Mouse (Mus musculus) spleen, postnatal 4 days (tissue): ENCODE measurements around the gene Dock4.
"Not testable (repeated sequence)": the region's sequence is repeated elsewhere in the genome, so short reads cannot be mapped to it uniquely, and the experiment has no call there.

Experiments
- DNase-seq, 2 experiments: peaks; one replicate each; pipeline ENCODE4 v3.0.0; 2022; ENCODE audit warnings: low spot score in 2 of 2

Gene Dock4

DNA sequence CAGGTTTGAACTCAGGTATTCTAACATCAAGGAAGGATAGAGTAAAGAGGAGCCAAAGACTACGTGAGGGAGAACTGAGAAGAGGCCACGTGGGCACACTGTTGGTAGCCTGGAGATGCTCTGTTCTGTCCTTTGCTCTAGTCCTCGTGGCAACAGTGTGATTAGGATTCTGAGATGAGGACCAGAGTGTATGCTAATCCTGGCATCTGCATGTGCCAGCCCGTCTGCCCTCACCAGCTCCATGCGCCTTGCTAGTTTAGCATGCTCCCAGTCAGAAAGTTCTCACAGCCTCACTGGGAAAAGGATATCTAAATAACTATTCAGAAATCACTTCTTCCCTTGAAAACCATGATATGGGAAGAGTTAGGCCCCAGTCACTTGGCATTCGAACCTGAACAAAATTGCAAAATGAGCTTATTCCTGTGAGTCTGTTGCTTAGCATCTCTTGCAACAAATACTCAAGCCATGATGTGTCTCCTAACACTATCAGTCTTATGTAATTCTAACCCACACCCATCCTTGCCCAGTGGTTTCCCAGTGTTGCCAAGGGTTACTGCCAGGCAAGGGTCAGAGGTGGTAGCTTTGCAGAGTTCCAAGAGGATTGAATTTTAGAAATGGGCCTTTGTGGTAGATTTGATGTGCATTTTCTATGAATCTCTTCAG, 372.4 kb downstream of the Dock4 start:
- DNase-seq, result no peak

DNA sequence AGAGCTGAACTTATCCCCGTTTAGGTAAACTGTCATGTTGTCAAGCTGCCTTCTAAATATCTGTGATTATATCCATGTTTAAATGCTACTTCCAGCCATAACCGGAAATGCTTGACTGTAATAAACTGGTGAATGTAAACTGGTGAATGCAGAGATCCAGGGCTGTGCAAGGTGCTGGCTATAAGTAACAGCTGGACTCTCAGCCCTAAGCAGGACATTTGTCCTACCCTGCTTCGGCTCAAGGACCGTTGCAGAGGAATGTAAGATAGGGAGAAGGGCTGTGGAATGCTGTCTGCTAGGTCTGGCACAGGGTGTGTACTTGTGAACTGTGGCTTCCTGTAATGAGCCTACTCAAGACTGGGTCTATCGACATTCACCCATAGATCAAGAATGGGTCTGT, 377.9 kb downstream of the Dock4 start:
- DNase-seq, result no peak

DNA sequence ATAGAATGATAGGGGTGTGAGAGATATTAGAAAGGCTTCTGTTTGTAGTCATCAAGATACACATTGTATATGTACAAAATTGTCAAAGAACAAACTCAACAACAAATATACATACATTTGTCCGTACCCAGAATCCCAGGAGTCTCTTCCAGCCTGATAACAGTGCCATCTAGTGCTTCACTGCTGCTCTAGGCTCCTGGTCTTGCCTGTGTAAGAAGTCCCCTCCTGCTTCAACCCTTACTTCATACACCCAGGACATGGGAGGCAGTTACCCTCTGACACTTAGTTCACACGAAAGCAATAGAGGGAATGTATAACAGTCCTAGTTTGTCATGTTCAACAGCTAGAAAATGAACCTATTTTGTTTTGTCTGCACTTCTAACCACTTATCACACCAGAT, 378.5 kb downstream of the Dock4 start:
- no peak for DNase-seq

DNA sequence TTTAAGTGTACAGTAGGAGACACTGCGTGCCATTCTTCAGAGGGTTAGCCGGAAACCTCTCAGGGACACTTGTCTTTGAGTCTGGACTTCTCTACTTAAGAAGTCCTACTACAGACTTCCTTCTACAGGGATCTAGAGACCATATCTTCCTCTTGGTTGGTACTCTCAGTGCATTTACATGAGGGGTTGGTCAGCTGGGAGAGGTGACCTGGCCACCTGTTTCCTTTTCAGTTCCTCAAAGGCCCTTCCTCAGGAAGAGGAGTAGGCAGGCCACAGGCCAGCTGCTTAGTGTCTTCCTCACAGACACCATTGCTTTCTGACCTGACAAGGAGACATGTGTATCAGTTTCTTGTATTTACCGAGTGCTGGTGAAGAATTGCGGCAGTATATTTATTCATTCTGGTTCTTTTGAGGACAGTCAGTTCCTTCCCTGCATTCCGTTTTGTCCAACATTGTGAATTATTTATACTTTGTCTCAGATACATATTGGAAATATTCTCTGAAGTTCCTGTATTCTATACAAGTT, 380.2 kb downstream of the Dock4 start:
- DNase-seq, result no peak

DNA sequence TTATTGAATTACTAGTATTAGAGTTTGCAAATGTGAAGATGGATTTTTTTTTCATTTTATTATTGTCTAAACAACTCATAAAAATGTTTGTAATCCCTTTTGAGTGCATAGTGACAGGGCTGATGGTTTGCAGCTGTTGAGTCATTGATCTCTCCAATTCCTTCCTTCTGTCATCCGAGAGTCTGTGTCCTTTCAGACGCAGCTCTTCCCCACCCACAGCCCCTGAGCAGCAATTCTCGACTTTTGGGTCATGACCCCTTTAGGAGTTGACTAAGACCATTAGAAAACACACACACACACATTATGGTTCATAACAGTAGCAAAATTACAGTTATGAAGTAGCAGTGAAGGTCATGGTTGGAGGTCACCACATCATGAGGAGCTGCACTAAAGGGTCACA, 380.7 kb downstream of the Dock4 start:
- DNase-seq, result no peak

DNA sequence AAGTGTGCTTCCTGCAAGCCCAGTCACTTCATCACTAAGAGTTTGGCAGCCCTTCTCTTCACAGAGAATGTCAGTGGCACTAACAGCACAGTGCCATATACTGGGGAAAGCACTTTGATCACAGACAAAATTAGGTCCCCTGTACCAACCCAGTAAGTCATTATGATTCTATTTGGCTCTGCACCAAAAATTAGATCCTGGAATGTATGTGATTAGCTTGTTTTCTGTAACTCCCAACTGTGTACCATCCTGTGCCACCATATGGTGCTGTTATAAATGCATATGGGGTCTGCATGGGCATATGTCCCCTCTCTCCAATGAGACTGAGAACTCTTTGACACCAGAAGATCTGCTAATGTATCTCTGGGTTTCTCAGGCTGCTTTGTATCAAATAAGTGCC, 382.3 kb downstream of the Dock4 start:
- no peak for DNase-seq

DNA sequence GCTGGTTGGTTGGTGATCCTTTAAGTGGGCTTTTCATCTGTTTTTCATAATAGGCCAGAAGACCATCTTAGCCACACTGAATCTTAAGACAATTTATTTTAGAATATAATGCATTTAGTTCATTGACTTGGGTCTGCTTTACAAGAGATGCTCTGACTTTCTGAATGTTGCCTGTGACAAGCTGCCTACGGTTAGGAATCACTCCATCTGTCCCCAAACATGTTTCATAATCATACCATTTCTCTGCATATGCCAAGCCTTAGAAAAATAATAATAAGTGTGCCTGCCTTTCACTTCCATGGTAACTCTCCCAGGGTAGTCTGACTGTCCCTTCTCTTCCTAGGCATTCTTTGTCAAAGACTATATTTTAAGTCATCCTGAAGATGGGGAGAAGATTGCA, 383.5 kb downstream of the Dock4 start:
- no peak for DNase-seq

DNA sequence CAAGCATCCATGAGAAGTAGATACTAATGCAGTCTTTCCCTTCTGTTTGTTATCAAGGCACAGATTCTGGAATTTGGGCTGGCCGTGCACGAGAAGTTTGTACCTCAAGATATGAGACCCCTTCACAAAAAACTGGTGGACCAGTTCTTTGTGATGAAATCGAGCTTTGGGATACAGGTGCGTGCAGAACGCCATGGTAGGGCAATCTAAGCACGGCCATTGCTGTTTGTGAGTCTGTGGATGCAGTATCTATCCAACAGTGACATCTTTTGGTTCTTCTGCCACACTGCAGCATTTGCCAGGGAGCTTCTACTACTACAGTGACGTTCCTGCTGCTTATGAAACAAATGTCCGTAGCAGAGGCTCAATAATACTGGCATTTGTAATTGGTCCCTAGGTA, 386.4 kb downstream of the Dock4 start:
- DNase-seq, result no peak

DNA sequence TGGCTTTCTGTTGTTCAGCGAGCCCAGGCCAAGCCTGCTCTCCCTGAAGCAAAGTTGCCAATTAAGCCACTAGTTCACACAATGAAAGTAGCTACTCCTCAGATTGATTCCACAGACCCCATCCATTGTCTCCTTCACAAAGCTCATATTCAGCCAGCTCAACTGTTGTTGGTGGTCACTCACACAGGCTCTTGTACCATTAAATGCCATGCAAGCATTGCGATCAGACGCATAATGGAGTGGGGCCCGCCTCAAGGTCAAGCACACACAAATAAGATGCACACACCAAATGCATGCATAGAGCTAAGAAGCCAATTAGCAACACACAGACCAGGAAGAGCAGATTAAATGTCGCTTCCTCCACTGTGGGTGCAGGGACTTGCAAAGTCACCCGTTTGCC, 391.2 kb downstream of the Dock4 start:
- no peak for DNase-seq

DNA sequence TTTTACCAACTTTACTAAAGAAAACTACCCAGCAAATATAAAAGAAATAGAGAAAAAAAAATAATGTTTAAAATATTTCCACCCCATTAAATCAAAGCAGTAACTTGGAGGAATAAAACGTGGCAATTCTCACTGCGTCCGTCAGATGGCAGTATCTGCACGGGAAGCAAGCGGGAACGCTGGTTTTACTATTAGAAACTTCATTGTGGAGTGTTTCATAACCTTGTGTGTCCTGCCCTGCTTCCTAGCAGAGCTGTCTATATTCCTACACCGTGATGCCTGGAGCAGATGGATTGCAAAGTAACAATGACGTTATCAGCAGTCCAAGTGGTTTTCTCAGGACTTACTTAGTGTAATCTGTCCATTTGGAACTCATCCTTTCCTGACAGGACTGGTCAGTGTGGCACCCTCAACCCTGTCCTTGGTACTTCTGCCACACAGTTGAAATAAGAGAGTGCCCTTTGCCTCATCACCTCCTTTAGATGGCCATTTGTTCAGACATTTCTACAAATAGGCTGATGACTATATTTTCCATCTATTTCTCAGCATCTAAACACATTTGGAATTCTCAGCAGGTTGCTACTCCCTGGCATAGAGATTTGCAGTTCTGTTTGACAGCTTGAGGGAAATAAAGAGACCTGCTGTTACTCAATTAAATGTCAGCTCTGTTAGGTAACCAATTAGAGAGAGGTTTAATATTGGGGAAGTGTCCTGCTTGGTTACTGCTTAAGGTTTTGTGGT, 392.0 kb downstream of the Dock4 start:
- DNase-seq, result peak; percentile 54 to 76

DNA sequence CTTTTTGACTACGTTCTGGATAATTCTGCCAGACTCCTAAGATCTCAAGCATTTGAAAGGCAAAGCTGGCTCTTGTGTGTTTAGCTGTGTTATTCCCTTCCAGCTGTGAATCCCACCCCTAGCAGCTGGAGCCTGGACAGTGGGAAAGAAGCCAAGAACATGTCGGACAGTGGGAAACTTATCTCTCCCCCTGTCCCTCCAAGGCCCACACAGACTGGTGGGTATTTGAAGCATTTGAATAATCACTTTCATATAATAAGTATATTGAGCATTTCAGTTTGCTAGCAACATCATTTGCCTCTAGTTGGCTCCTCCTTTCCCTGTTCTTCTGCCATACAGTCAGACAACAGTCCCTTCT, 392.6 kb downstream of the Dock4 start:
- no peak for DNase-seq

DNA sequence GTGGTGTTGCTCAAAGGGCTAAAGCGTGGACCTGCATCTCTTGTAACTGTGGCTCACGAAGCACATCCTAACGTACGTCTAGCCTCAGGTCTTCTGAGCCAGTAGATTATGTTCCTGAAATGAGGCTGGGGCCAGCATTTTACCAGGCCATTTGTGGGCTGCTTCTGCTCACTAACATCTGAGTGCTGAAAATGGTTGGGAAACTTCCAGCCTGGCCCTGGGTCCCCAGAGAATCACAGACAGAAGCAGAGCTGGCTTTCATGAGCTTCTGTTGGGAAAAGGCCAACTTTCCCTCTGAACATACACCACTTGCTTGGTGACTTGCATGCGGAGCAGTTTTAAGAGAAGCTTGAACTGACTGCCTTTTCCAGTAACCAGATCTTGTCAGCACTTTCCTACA, 393.2 kb downstream of the Dock4 start:
- no peak for DNase-seq

DNA sequence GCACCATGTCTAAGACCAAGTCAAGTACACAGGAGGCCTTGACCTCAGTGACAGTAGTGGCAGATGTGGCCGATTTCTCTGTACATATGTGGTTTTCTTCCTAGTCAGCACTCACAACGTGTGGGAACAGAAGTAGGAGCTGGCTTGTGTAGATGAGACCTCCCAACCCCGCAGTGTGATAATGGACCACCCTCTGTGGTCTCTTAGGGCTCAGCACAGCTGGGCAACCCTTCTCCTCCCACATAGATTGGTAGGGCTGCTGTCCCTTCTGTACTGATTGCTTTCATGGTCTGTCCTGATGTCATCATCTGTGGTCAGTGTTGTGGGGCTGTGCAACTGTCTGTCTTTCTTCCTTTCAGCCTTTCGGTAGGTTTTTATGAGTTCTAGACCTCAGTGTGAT, 394.1 kb downstream of the Dock4 start:
- no peak for DNase-seq

DNA sequence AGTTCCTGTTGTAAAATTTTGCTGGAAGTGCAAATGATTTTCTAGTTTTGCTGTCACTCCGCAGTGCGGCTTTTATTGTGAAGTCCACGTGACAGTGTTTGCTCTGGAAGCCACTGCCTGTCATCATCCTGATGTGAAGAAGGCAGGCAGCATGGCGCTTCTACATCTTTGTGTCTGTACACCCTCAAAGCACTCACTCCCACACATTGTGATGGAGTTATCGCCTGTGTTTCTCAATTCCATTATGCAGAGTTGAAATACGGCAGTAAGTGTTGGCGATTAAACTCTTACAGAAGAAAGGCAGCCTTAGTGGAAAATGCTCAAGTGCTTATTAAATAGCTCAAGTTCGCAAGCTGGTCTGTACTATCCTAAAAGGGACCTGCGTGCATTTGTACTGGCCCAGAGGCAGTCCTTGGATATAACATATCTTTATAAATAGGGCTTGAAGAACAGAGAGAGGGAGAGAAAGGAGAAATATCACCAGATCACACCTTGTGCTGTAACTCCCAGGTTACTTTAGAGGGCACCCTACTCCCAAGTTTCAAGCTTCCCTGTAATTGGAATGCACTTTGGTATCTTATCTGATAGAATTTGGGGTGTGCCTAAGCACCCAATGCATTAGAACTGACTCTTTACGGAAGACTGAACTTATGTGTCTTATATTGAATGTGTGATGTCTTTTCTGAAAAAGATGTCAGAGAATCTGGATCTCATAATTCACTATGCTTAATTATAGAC, 396.7 kb downstream of the Dock4 start:
- no peak for DNase-seq

DNA sequence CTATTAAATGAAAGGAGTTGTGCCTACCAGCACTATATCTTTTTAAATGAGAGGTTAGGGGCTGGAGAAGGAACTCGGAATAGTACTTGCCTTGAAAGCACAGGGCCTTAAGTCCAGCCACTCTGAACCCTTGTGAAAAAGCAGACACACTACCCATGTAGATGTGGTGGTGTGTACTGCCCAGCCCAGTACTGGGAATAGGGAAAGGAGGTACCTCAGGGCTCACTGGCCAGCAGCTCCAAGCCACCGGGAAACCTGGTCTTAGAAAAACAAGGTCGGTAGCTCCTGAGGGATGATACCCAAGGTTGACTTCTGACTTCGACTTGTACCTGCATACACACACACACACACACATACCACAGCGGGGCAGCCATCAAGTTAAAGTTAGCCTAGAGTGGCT, 397.2 kb downstream of the Dock4 start:
- no peak for DNase-seq

DNA sequence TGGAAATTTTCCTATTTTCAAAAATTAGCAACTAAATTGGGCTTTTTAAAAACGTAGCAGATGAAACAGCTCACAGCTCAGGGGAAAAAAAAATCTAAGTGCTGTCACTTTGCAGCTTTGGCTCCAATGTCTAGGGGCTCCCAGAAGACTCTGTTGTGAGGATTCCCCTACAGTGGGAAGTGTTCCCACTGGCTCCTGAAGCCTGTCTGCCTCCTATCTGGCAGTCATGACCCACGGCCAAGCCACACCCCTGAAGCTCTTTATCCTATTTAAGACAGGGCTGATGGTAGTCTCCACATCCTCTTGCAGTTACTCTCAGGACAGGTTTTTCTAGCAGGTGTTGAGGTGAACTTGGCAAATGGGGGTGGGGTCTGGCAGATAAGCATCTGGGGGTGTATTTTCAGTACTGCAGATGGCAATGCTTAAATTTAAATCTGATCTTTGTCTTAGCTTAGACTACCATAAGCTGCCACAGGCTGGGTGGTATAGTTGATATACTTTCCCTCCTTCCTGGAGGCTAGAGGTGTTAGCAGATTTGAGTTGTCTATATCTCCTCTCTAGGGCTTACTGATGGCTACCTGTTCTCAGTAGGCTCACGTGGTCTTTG, 397.8 kb downstream of the Dock4 start:
- DNase-seq, result no peak

DNA sequence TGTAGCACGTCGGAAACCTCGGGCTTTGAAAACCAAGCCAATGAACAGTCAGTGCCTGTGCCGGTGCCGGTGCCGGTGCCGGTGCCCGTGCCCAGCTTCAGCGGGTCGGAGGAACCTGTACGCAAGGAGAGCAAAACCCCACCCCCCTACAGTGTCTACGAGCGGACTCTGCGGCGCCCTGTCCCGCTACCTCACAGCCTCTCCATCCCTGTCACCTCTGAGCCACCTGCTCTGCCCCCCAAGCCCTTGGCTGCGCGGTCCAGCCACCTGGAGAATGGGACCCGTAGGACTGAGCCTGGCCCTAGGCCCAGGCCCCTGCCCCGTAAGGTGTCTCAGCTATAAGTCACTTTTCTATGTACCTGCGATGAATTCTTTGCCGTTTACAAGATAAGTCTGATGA, 398.6 kb downstream of the Dock4 start:
- no peak for DNase-seq

DNA sequence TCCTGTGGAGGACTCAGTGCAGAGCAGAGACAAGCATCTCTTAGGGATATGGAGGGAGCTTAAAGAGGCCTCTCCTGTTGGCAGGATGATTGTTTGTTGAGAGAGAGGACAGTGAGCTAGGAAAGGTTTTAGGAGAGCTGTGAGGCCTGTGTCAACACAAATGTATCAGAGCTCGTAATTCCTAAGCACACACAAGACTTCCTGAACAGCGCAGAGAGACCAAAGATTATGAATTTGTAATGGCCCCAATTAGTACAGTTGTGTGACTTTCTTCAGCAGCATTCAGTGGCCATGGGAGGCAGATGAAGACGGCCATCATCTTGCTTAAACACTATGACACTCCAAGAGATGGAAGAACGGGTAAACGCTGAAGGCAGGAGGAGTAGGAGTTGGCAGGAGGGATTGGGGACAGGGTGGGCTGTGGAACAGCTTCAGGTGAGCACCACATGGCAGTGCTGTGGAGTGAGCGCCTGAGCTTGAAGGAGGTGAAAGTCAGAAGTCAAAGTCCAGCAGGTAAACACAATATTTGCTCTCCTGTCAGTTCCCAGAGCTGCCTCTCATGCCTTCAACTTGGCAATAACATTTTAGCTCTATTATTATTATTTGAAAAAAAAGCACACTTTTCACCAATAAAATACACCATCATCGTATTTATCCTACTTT, 409.1 kb downstream of the Dock4 start:
- no peak for DNase-seq

DNA sequence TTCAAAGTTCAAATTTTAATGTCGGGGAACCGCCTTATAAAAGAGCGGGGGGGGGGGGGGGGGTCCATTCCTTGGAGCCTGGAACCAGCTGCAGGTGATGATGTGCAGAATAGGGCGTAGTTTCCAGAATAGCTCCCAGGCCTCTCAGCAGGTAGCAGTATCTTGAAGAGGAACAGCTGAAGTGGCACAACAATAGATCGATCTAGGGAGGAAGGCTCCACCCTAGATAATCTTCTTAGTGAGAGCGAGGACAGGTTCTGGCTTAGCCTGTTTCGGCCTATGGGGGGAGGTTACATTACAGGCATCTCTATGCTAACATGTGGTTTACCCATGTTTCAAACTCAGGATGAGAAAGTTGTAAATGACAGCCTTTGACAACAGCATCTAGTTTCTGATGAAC, 411.7 kb downstream of the Dock4 start:
- DNase-seq, result no peak

DNA sequence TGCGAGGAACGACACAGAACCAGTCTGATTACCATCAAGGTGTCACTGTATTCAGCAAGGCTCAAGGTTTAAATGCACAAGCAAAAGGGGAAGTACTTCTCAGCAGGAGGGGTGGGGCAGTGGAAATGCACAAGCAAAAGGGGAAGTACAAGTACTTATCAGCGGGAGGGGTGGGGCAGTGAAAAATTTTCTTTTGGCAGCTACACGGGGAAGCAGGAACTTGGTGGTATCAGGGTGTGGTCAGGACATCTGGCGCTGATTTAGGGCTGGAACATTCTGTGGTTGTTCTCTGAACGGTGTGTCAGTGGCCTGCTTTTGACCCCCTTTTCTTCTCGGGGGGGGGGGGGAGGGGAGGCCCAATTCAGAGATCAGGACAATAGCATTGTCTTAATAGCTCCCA, 413.0 kb downstream of the Dock4 start:
- not testable (repeated sequence) for DNase-seq

DNA sequence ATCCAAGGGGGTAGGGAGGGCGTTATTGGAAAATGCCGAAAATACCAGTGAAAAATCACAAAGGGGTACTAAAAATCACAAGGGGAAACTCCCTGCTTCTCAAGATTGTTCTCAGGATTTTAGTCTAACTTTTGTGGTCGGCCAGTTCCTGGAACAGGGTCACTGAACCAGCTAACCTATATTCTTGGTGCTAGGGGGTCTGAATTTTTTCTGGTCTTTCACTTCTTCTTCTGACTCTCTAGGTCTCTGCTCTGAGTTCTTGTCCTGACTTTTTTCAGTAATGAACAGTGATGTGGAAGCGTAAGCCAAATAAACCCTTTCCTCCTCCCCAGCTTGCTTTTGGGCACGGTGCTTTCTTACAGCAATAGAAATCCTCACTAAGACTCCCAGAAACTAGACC, 424.6 kb downstream of the Dock4 start:
- no peak for DNase-seq

DNA sequence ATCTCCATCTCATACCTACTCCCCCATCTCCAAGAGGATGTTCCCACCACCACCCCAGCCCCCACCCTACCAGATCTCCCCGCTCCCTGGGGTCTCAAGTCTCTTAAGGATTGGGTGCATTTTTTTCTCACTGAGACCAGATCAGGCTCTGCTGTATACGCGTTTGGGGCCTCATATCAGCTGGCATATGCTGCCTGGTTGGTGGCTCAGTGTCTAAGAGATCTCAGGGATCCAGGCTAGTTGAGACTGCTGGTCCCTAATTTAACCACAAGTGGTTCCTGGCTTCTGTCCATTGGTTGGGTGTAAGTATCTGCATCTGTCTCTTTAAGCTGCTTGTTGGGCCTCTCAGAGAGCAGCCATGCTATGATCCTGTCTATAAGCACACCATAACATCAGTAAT, 427.0 kb downstream of the Dock4 start:
- no peak for DNase-seq
